Mouse (Mus musculus): ENCODE results near the gene Ppfibp2. TPM values are rescaled to one million over a fixed set of nuclear protein-coding genes. Genes with fewer than 3 reads are reported as not detected.

Ppfibp2 gene
- polyA plus RNA-seq, 1 experiment from 2014 or later: 4.2 TPM

DNA sequence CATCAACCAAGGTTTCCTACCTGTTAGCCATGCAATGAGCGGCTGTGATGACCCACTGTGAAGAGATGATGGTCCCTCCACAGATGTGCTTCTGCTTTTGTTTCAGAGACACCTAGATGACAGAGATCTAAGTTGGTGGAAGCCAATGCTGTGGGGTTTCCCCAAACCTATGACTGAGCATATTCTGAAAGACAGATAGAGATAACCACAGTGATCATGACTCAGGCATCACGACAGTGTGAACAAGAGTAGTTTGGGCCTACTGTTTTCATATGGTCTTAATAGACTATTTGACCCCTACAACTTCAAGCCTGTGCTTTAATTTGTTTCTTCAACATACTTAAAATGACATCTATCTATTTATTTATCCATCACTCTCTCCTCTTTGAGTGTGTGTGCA lies 201.5 kb downstream of the Ppfibp2 start:
- DNase-seq (ENCODE audit: low spot score) (no peak), ATAC-seq (replicated peaks; ENCODE audit: low FRiP score) (no peak)
- Histone ChIP-seq H3K9ac (ENCODE audit: low read length) (no peak overlapping the region), H3K4me1 (replicated peaks; ENCODE audit: control insufficient read depth, insufficient read depth, low read length) (no peaks in the 10 kb centered on the region), H3K27ac (ENCODE audit: low read depth, low read length) (no peak overlapping the region), H3K4me3 (ENCODE audit: low read depth, low read length) (no peak overlapping the region), H3K36me3 (ENCODE audit: control insufficient read depth, insufficient read depth, low read length) (no peaks in the 10 kb centered on the region), H3K4me2 (ENCODE audit: low read depth, low read length, severe bottlenecking) (no peak overlapping the region), H3K9me3 (ENCODE audit: control insufficient read depth, low read length) (no peaks in the 10 kb centered on the region), H3K27me3 (ENCODE audit: control insufficient read depth, insufficient read depth, low read length) (no peaks in the 10 kb centered on the region)
- WGBS: 90% methylated on average over 2 of the region's 2 CpGs

Other genes starting within 250 kb of the Ppfibp2 start
- 5.6 and 6.6 TPM in 2 replicates for gene Syt9, start 224.5 kb upstream of the Ppfibp2 start, polyA plus RNA-seq (2014; fragmentation: Nextera tagmentation; extraction: Ambion mirVana)
- gene Olfml1, start 27.8 kb upstream of the Ppfibp2 start, polyA plus RNA-seq (2014; fragmentation: Nextera tagmentation; extraction: Ambion mirVana): 5.6 and 6.9 TPM in 2 replicates
- gene 5330417H12Rik, start 30.0 kb downstream of the Ppfibp2 start, polyA plus RNA-seq (2014; fragmentation: Nextera tagmentation; extraction: Ambion mirVana): not detected in 2 replicates
- 0.11 TPM in 1 of 2 replicates, not detected in the other for gene Cyb5r2, start 162.8 kb downstream of the Ppfibp2 start, polyA plus RNA-seq (2014; fragmentation: Nextera tagmentation; extraction: Ambion mirVana)
- gene Ovch2, start 206.0 kb downstream of the Ppfibp2 start, polyA plus RNA-seq (2014; fragmentation: Nextera tagmentation; extraction: Ambion mirVana): not detected in 2 replicates
- gene Olfr467, start 217.1 kb downstream of the Ppfibp2 start, polyA plus RNA-seq (2014; fragmentation: Nextera tagmentation; extraction: Ambion mirVana): not detected in 2 replicates
- not detected in 2 replicates for gene Olfr469, start 230.3 kb downstream of the Ppfibp2 start, polyA plus RNA-seq (2014; fragmentation: Nextera tagmentation; extraction: Ambion mirVana)